Mouse (Mus musculus): ENCODE results near the gene Cit. TPM values are rescaled to one million over a fixed set of nuclear protein-coding genes. Genes with fewer than 3 reads are reported as not detected.

Gene Cit
- polyA plus RNA-seq, 1 experiment: 14.1 TPM

DNA sequence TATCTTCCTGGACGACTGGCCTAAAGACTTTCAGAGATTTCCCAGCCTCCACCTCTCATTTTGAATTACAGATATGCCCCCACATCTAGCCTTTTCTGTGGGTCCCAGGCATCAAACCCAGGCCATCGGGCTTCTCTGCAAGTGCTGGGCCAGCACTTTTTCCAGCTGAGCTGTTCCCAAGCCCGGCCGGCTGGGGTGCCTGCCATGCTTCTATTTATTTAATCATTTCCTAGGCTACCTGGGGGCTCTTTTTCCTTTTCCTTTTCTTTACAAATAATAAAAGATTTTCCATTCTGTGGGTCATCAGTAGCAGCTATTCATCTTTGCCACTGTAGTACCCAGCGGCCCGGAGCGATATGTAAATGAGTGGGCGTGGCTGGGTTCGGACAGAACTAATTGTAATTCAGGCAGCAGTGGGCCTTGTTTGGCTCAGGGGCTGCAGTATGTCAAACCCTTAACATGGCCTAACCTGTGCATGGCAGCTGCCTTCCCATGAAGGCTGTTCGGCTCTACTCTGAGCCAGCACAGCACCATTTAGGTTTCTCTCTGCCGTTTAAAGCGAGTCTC lies 4.3 kb downstream of the Cit start:
- peaks cover 13% of the 10 kb centered on the region for H3K4me1 ChIP-seq (replicated peaks; ENCODE audit: control insufficient read depth, insufficient read depth, low read length)
- TF ChIP-seq POLR2A (IDR thresholded peaks at IDR 0.05; ENCODE audit: control insufficient read depth, extremely low read depth, insufficient read depth, low read length, poor library complexity): no peak
- no peak for TF ChIP-seq CTCF (IDR thresholded peaks at IDR 0.05; ENCODE audit: borderline replicate concordance, control insufficient read depth, extremely low read depth, insufficient read depth, low read length, poor library complexity)
- H3K4me3 ChIP-seq (ENCODE audit: control insufficient read depth, insufficient read depth, low read length): no peak overlapping the region
- peaks cover 8% of the 10 kb centered on the region; the same call in 1 of the 2 replicates for H3K36me3 ChIP-seq (ENCODE audit: control insufficient read depth, insufficient read depth, low read length)
- no peak overlapping the region for H3K27ac ChIP-seq (ENCODE audit: control insufficient read depth, insufficient read depth, low read length)
- 97% methylated on average over 12 of the region's 12 CpGs for WGBS
- H3K27me3 ChIP-seq (ENCODE audit: control insufficient read depth, insufficient read depth, low read length): no peaks in the 10 kb centered on the region
- DNase-seq: no peak

DNA sequence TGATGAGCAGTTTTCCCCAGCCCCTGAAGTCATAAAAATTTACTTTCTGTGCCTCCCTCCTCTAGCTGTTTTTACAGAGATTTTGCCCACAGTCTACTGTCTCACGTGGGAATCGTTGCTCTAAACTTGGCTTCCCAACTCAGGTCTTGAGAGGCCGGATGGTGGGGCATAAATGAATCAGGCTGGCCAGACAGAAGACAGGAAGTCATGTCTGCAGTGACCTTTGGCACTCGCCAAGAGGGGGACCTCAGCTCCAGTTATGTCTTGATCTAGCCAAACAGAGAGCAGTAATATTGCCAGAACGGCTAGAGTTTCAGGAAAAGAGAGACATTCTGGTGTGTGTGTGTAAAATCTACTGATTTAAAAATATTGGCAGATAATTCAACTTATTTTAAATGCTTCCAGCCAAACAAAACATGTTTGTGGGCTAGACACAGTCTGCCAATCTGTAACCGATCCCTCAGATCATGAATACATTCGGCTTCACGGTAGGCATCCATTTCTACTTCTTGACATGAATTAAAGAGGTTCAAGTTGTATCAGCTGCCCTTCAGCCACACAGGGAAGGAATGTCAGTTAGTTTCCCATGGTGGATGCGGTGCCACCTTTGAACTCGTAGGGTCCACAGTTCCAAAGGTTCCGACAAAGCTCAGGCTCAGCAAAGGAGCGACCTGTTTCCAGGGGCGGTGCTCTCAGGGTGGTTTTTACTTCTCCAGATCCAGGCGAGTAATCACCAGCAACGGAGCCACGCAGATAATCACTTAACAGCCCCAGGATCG lies 5.4 kb downstream of the Cit start:
- no peak for DNase-seq
- H3K36me3 ChIP-seq (ENCODE audit: control insufficient read depth, insufficient read depth, low read length): peaks cover 8% of the 10 kb centered on the region
- no peak overlapping the region for H3K27ac ChIP-seq (ENCODE audit: control insufficient read depth, insufficient read depth, low read length)
- 95% methylated on average over 17 of the region's 17 CpGs for WGBS
- no peak for TF ChIP-seq POLR2A (IDR thresholded peaks at IDR 0.05; ENCODE audit: control insufficient read depth, extremely low read depth, insufficient read depth, low read length, poor library complexity)
- TF ChIP-seq CTCF (IDR thresholded peaks at IDR 0.05; ENCODE audit: borderline replicate concordance, control insufficient read depth, extremely low read depth, insufficient read depth, low read length, poor library complexity): no peak
- H3K4me3 ChIP-seq (ENCODE audit: control insufficient read depth, insufficient read depth, low read length): no peak overlapping the region
- peaks cover 8% of the 10 kb centered on the region for H3K4me1 ChIP-seq (replicated peaks; ENCODE audit: control insufficient read depth, insufficient read depth, low read length)
- no peaks in the 10 kb centered on the region for H3K27me3 ChIP-seq (ENCODE audit: control insufficient read depth, insufficient read depth, low read length)

DNA sequence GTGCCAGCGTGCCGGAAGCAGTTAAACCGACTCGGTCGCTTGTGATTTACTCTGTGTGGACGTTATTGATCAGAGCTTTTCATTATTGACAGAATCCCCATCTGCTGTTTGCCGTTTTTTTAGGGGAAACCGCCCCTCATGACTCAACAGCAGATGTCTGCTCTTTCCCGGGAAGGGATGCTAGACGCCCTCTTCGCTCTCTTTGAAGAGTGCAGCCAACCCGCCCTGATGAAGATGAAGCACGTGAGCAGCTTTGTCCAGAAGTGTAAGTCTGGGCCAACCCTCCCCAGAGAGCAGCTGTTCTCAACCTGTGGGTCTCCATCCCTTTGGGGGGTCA lies 5.9 kb downstream of the Cit start:
- Histone ChIP-seq H3K27ac (ENCODE audit: control insufficient read depth, insufficient read depth, low read length) (no peak overlapping the region), H3K4me1 (replicated peaks; ENCODE audit: control insufficient read depth, insufficient read depth, low read length) (peaks cover 4% of the 10 kb centered on the region; the same call in 1 of the 2 replicates), H3K27me3 (ENCODE audit: control insufficient read depth, insufficient read depth, low read length) (no peaks in the 10 kb centered on the region), H3K36me3 (ENCODE audit: control insufficient read depth, insufficient read depth, low read length) (peaks cover 8% of the 10 kb centered on the region), H3K4me3 (ENCODE audit: control insufficient read depth, insufficient read depth, low read length) (no peak overlapping the region)
- 98% methylated on average over 13 of the region's 13 CpGs for WGBS
- no peak for TF ChIP-seq POLR2A (IDR thresholded peaks at IDR 0.05; ENCODE audit: control insufficient read depth, extremely low read depth, insufficient read depth, low read length, poor library complexity)
- no peak for TF ChIP-seq CTCF (IDR thresholded peaks at IDR 0.05; ENCODE audit: borderline replicate concordance, control insufficient read depth, extremely low read depth, insufficient read depth, low read length, poor library complexity)
- DNase-seq: no peak

DNA sequence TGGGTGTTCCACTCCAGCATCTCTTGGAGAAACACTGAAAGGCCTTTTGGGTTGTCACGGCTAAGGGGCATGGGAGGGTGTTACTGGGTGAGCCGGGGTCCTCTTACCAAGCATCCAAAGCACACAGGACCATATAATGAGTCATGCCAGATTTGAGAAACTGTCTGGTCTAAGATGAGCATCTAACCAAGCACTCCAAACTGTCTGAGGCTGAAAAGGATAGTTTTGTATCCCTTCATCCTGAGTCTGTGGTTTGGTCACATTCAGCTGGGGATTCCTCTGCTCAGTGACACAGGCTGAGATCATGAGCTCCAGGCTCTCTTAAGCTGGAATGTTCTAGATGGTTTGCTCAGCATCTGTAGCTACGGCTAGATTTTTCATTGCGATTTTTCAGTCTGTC lies 7.4 kb downstream of the Cit start:
- no peak overlapping the region for H3K27ac ChIP-seq (ENCODE audit: control insufficient read depth, insufficient read depth, low read length)
- H3K27me3 ChIP-seq (ENCODE audit: control insufficient read depth, insufficient read depth, low read length): no peaks in the 10 kb centered on the region
- no peaks in the 10 kb centered on the region for H3K4me1 ChIP-seq (replicated peaks; ENCODE audit: control insufficient read depth, insufficient read depth, low read length)
- H3K4me3 ChIP-seq (ENCODE audit: control insufficient read depth, insufficient read depth, low read length): no peak overlapping the region
- WGBS: over 99% methylated on average over 4 of the region's 4 CpGs
- no peak for TF ChIP-seq CTCF (IDR thresholded peaks at IDR 0.05; ENCODE audit: borderline replicate concordance, control insufficient read depth, extremely low read depth, insufficient read depth, low read length, poor library complexity)
- no peak for TF ChIP-seq POLR2A (IDR thresholded peaks at IDR 0.05; ENCODE audit: control insufficient read depth, extremely low read depth, insufficient read depth, low read length, poor library complexity)
- H3K36me3 ChIP-seq (ENCODE audit: control insufficient read depth, insufficient read depth, low read length): peaks cover 8% of the 10 kb centered on the region
- DNase-seq: no peak

DNA sequence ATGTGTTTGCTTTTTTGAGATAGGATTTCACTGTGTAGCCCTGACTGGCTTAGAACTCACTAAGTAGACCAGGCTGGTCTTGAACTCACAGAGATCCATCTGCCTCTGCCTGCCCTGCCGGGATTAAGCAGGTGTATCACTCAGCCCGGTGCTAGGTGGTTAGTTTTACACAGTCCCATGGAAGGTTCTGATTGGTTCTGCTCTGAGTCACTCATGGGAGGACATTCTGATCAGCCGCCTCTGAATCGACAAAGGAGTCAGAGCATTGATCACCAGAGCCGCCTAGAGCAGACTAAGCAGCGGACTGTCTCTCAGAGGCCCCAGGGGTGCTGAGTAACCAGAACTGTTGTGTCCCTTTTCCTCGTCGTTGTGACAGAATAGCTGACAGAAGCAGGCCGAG lies 8.6 kb downstream of the Cit start:
- 95% methylated on average over 9 of the region's 9 CpGs for WGBS
- peaks cover 8% of the 10 kb centered on the region for H3K36me3 ChIP-seq (ENCODE audit: control insufficient read depth, insufficient read depth, low read length)
- DNase-seq: no peak

DNA sequence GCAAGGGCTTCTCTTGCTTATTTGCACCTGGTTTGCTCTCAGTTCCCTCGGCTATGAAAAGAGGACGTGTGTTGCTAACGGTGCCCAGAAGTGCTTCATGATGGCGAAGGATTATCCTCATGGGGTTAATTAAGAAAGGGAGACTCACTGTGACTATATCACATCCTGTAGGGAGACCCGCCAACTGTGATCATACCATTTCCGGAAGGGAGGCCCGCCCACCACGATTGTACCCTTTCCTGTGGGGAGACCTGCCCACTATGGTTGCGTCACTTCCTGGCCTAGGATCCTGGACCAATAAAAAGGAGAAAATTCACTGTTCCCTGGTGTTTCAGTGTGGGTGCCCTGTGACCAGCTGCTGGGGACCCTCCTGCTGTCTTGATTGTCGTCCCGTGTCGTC lies 9.3 kb downstream of the Cit start:
- peak; percentile 8 for DNase-seq
- Histone ChIP-seq H3K4me3 (ENCODE audit: control insufficient read depth, insufficient read depth, low read length) (no peak overlapping the region), H3K27me3 (ENCODE audit: control insufficient read depth, insufficient read depth, low read length) (no peaks in the 10 kb centered on the region), H3K4me1 (replicated peaks; ENCODE audit: control insufficient read depth, insufficient read depth, low read length) (no peaks in the 10 kb centered on the region), H3K27ac (ENCODE audit: control insufficient read depth, insufficient read depth, low read length) (no peak overlapping the region), H3K36me3 (ENCODE audit: control insufficient read depth, insufficient read depth, low read length) (peaks cover 8% of the 10 kb centered on the region)
- 76% methylated on average over 12 of the region's 12 CpGs for WGBS
- TF ChIP-seq CTCF (IDR thresholded peaks at IDR 0.05; ENCODE audit: borderline replicate concordance, control insufficient read depth, extremely low read depth, insufficient read depth, low read length, poor library complexity): no peak
- no peak for TF ChIP-seq POLR2A (IDR thresholded peaks at IDR 0.05; ENCODE audit: control insufficient read depth, extremely low read depth, insufficient read depth, low read length, poor library complexity)

More for the DNA sequence above, 8.6 kb downstream of the Cit start:
- Histone ChIP-seq H3K4me3 (ENCODE audit: control insufficient read depth, insufficient read depth, low read length) (no peak overlapping the region), H3K4me1 (replicated peaks; ENCODE audit: control insufficient read depth, insufficient read depth, low read length) (no peaks in the 10 kb centered on the region), H3K27ac (ENCODE audit: control insufficient read depth, insufficient read depth, low read length) (no peak overlapping the region), H3K27me3 (ENCODE audit: control insufficient read depth, insufficient read depth, low read length) (no peaks in the 10 kb centered on the region)
- TF ChIP-seq CTCF (IDR thresholded peaks at IDR 0.05; ENCODE audit: borderline replicate concordance, control insufficient read depth, extremely low read depth, insufficient read depth, low read length, poor library complexity) (no peak), POLR2A (IDR thresholded peaks at IDR 0.05; ENCODE audit: control insufficient read depth, extremely low read depth, insufficient read depth, low read length, poor library complexity) (no peak)
